Mouse (Mus musculus): ENCODE data around the gene Atp6v1b1.

DNA sequence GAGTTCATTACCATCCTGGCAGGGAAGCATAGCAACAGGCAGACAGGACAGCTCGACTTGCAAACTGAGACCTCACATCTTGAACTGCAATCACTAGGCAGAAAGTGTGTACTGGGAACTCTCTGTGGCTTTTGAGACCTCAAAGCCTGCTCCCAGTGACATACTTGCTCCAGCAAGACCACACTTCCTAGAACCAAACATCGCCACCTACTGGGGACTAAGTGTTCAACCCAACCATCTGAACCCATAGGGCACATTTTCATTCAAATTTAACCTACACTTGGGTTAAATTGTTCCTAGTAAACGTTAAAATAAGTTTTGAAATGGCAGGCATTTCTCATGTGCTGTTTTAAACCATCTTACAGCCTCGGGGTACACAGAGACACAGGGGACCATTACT lies 15.6 kb upstream of the Atp6v1b1 start:
- TF ChIP-seq CTCF (IDR thresholded peaks at IDR 0.05; ENCODE audit: low read depth, low read length): no peak
- TF ChIP-seq POLR2A (IDR thresholded peaks at IDR 0.05; ENCODE audit: borderline replicate concordance, low read depth, low read length): no peak

Measured in bone marrow macrophage, adult 2 months (primary cell).